10 mouse cellular contexts compared by ENCODE assay signal in genomic region chr2:135439034-135439433, GRCm38 (mm10).
DNase-seq lines count a peak whose midpoint lies in the region; ATAC-seq lines count a peak whose summit lies in the region.
"Had no signal": no experiment of that assay in that cellular context is flagged by ENCODE, and none has a peak within 500 bp of the region (broad histone marks: within the 10 kb centered on the region; RNA-seq: fewer than 3 reads in every experiment).

No protein-coding gene starts in this region.

- DNase-seq in forebrain, embryonic 10.5 days (ENCODE audit: extremely low spot score, low spot score): no peak
- no peak for DNase-seq in limb, embryonic 11.5 days (ENCODE audit: low spot score)
- DNase-seq in limb, embryonic 10.5 days (ENCODE audit: low spot score): no peak
- no peak for DNase-seq in layer of hippocampus, postnatal 25 days (ENCODE audit: extremely low spot score in 1 of 2, low spot score in 1 of 2)
- no peak for DNase-seq in liver

- peak; percentile 45 for ATAC-seq in forebrain, embryonic 12.5 days (ENCODE audit: low FRiP score)
- ATAC-seq in limb, embryonic 11.5 days (ENCODE audit: insufficient number of reproducible peaks, low FRiP score, low TSS enrichment, low read depth): peak; percentile 31; the same call in 1 of the 2 replicates
- peak; percentile 21; the same call in 1 of the 2 replicates for ATAC-seq in common myeloid progenitor, adult 5-6 weeks (replicated peaks; ENCODE audit: low read depth, poor library complexity, severe bottlenecking)
- peak; percentile 10; the same call in 1 of the 2 replicates for ATAC-seq in megakaryocyte progenitor cell, adult 5-6 weeks (replicated peaks; ENCODE audit: poor library complexity)

- no peaks in the 10 kb centered on the region for H3K27me3 ChIP-seq in forebrain, embryonic 12.5 days
- no peaks in the 10 kb centered on the region for H3K27me3 ChIP-seq in forebrain, embryonic 10.5 days (ENCODE audit: poor library complexity, severe bottlenecking)
- H3K27me3 ChIP-seq in limb, embryonic 11.5 days (ENCODE audit: control insufficient read depth, insufficient read depth, low read length): no peaks in the 10 kb centered on the region
- H3K27me3 ChIP-seq in limb, embryonic 10.5 days (ENCODE audit: low read depth, poor library complexity, severe bottlenecking): no peaks in the 10 kb centered on the region
- H3K27me3 ChIP-seq: embryonic facial prominence, embryonic 15.5 days; liver, embryonic 15.5 days had no signal

- no peaks in the 10 kb centered on the region for H3K36me3 ChIP-seq in forebrain, embryonic 12.5 days (replicated peaks)
- H3K36me3 ChIP-seq in forebrain, embryonic 10.5 days (replicated peaks): no peaks in the 10 kb centered on the region
- no peaks in the 10 kb centered on the region for H3K36me3 ChIP-seq in limb, embryonic 11.5 days (ENCODE audit: control insufficient read depth, insufficient read depth, low read length)
- H3K36me3 ChIP-seq in limb, embryonic 10.5 days: no peaks in the 10 kb centered on the region
- H3K36me3 ChIP-seq: embryonic facial prominence, embryonic 15.5 days; liver, embryonic 15.5 days had no signal

- H3K4me1 ChIP-seq in forebrain, embryonic 12.5 days: peaks cover 4% of the 10 kb centered on the region; the same call in 1 of the 2 replicates
- H3K4me1 ChIP-seq in forebrain, embryonic 10.5 days: peaks cover 8% of the 10 kb centered on the region
- no peaks in the 10 kb centered on the region for H3K4me1 ChIP-seq in limb, embryonic 11.5 days (ENCODE audit: control insufficient read depth, insufficient read depth, low read length)
- peaks cover 2% of the 10 kb centered on the region; the same call in 1 of the 2 replicates for H3K4me1 ChIP-seq in limb, embryonic 10.5 days
- H3K4me1 ChIP-seq: liver, embryonic 15.5 days had no signal

- H3K27ac ChIP-seq in forebrain, embryonic 12.5 days: no peak overlapping the region
- H3K27ac ChIP-seq in forebrain, embryonic 10.5 days: no peak overlapping the region
- H3K27ac ChIP-seq in limb, embryonic 11.5 days (replicated peaks; ENCODE audit: low read depth, low read length): no peak overlapping the region
- no peak overlapping the region for H3K27ac ChIP-seq in limb, embryonic 10.5 days
- H3K27ac ChIP-seq: liver, embryonic 15.5 days had no signal

- no peak overlapping the region for H3K4me3 ChIP-seq in forebrain, embryonic 12.5 days (replicated peaks)
- H3K4me3 ChIP-seq in forebrain, embryonic 10.5 days: no peak overlapping the region
- no peak overlapping the region for H3K4me3 ChIP-seq in limb, embryonic 11.5 days (ENCODE audit: low read depth, low read length)
- H3K4me3 ChIP-seq in limb, embryonic 10.5 days: no peak overlapping the region
- H3K4me3 ChIP-seq: liver, embryonic 15.5 days had no signal

- no peak overlapping the region for H3K4me2 ChIP-seq in forebrain, embryonic 12.5 days
- no peak overlapping the region for H3K4me2 ChIP-seq in limb, embryonic 11.5 days (ENCODE audit: low read depth, severe bottlenecking)

- no peak overlapping the region for H3K9ac ChIP-seq in forebrain, embryonic 12.5 days
- H3K9ac ChIP-seq in limb, embryonic 11.5 days (ENCODE audit: low read length): no peak overlapping the region
- H3K9ac ChIP-seq: embryonic facial prominence, embryonic 15.5 days; liver, embryonic 15.5 days had no signal

- WGBS in forebrain, embryonic 12.5 days: 85% methylated on average over 3 of the region's 3 CpGs
- 80% methylated on average over 3 of the region's 3 CpGs for WGBS in forebrain, embryonic 10.5 days
- WGBS in limb, embryonic 11.5 days: 79% methylated on average over 3 of the region's 3 CpGs
- WGBS in limb, embryonic 10.5 days: 91% methylated on average over 3 of the region's 3 CpGs

- no peaks in the 10 kb centered on the region for H3K9me3 ChIP-seq in forebrain, embryonic 12.5 days
- H3K9me3 ChIP-seq in forebrain, embryonic 10.5 days: no peaks in the 10 kb centered on the region
- H3K9me3 ChIP-seq in limb, embryonic 11.5 days (ENCODE audit: control insufficient read depth, low read length): no peaks in the 10 kb centered on the region
- H3K9me3 ChIP-seq in limb, embryonic 10.5 days (replicated peaks): no peaks in the 10 kb centered on the region
- H3K9me3 ChIP-seq: embryonic facial prominence, embryonic 15.5 days; liver, embryonic 15.5 days had no signal
